Mouse (Mus musculus) ES-E14 (cell line): ENCODE measurements around the gene Cacna1g.

ENCODE experiments used
- CHD2 ChIP-seq: IDR thresholded peaks from 2 replicates; pipeline ENCODE4 v1.6.1; 2014; ENCODE audit warnings: mild to moderate bottlenecking, low read depth, low read length, inconsistent platforms
- HCFC1 ChIP-seq: IDR thresholded peaks from 2 replicates; pipeline ENCODE4 v1.6.1; 2012; ENCODE audit warnings: low read length, inconsistent platforms, borderline replicate concordance; ENCODE audit not compliant: insufficient read depth
- MAFK ChIP-seq: IDR thresholded peaks from 2 replicates; pipeline ENCODE4 v1.6.1; 2014; ENCODE audit warnings: mild to moderate bottlenecking, low read depth, low read length, inconsistent platforms; ENCODE audit not compliant: insufficient read depth
- ZC3H11A ChIP-seq: IDR thresholded peaks from 2 replicates; pipeline ENCODE4 v1.6.1; 2012; ENCODE audit warnings: low read depth, mild to moderate bottlenecking, inconsistent platforms, low read length, borderline replicate concordance
- ZNF384 ChIP-seq: IDR thresholded peaks from 2 replicates; pipeline ENCODE4 v1.6.1; 2012; ENCODE audit warnings: low read depth, low read length, inconsistent platforms

GRCm38 (mm10) chr11:94489745-94490144 lies 15.7 kb upstream of the Cacna1g start:
- no peak for TF ChIP-seq MAFK
- no peak for TF ChIP-seq ZNF384
- TF ChIP-seq ZC3H11A: no peak
- TF ChIP-seq CHD2: no peak
- TF ChIP-seq HCFC1: no peak
